Mouse (Mus musculus) C2C12 (cell line): Measurements from ENCODE around the gene Glce.

Experiments
- CEBPB ChIP-seq: IDR thresholded peaks from one replicate; pipeline ENCODE4 v1.6.1; 2011; ENCODE audit warnings: low read depth, mild to moderate bottlenecking, control low read depth, moderate library complexity
- CTCF ChIP-seq: IDR thresholded peaks from one replicate; pipeline ENCODE4 v1.5.1; 2011; ENCODE audit not compliant: control insufficient read depth, insufficient read depth, insufficient read length
- MAX ChIP-seq: IDR thresholded peaks from one replicate; pipeline ENCODE4 v1.6.1; 2011; ENCODE audit warnings: mild to moderate bottlenecking, control low read depth
- MYOD1 ChIP-seq: IDR thresholded peaks from one replicate; pipeline ENCODE4 v1.6.1; 2011; ENCODE audit warnings: low read depth; ENCODE audit not compliant: control insufficient read depth, insufficient read length
- MYOG ChIP-seq: IDR thresholded peaks from one replicate; pipeline ENCODE4 v1.6.1; 2011; ENCODE audit not compliant: control insufficient read depth, insufficient read length; ENCODE audit errors: extremely low read depth
- USF1 ChIP-seq: IDR thresholded peaks from one replicate; pipeline ENCODE4 v1.6.1; 2011; ENCODE audit warnings: low read depth, mild to moderate bottlenecking, control low read depth, moderate library complexity

GRCm38 (mm10) chr9:62059941-62060340, 62.5 kb downstream of the Glce start:
- no peak for TF ChIP-seq CTCF
- no peak for TF ChIP-seq USF1
- no peak for TF ChIP-seq MYOG
- no peak for TF ChIP-seq MAX
- no peak for TF ChIP-seq CEBPB
- no peak for TF ChIP-seq MYOD1
